15 mouse cellular contexts compared by ENCODE assay signal in genomic region chr6:59068187-59068586, GRCm38 (mm10). TPM values are rescaled to one million over a fixed set of nuclear protein-coding genes. Genes with fewer than 3 reads are reported as not detected.
DNase-seq lines count a peak whose midpoint lies in the region; ATAC-seq and TF ChIP-seq lines count a peak whose summit lies in the region.
"Had no signal": no experiment of that assay in that cellular context is flagged by ENCODE, and none has a peak within 500 bp of the region (broad histone marks: within the 10 kb centered on the region; RNA-seq: fewer than 3 reads in every experiment).

No protein-coding gene starts in this region.

- H3K9me3 ChIP-seq in embryonic facial prominence, embryonic 14.5 days (ENCODE audit: control insufficient read depth, low read length), result no peaks in the 10 kb centered on the region
- H3K9me3 ChIP-seq in embryonic facial prominence, embryonic 10.5 days, result no peaks in the 10 kb centered on the region; the same call in 1 of the 2 replicates
- H3K9me3 ChIP-seq in heart, postnatal 0 days (replicated peaks; ENCODE audit: control insufficient read depth, low read length), result no peaks in the 10 kb centered on the region
- no peaks in the 10 kb centered on the region for H3K9me3 ChIP-seq in forebrain, embryonic 10.5 days
- H3K9me3 ChIP-seq: hindbrain, embryonic 12.5 days; kidney, embryonic 15.5 days; limb, embryonic 12.5 days had no signal

- no peak for TF ChIP-seq EP300 in heart, postnatal 0 days (IDR thresholded peaks at IDR 0.05; ENCODE audit: low read depth)

- no peaks in the 10 kb centered on the region for H3K27me3 ChIP-seq in embryonic facial prominence, embryonic 14.5 days (replicated peaks; ENCODE audit: control insufficient read depth, insufficient read depth, low read length)
- H3K27me3 ChIP-seq in embryonic facial prominence, embryonic 10.5 days (replicated peaks; ENCODE audit: low read depth, poor library complexity, severe bottlenecking), result no peaks in the 10 kb centered on the region
- H3K27me3 ChIP-seq in heart, postnatal 0 days (ENCODE audit: control insufficient read depth, insufficient read depth, low read length), result no peaks in the 10 kb centered on the region
- H3K27me3 ChIP-seq in forebrain, embryonic 10.5 days (ENCODE audit: poor library complexity, severe bottlenecking), result no peaks in the 10 kb centered on the region
- H3K27me3 ChIP-seq: hindbrain, embryonic 12.5 days; kidney, embryonic 15.5 days; limb, embryonic 12.5 days had no signal

- H3K27ac ChIP-seq in embryonic facial prominence, embryonic 14.5 days (replicated peaks; ENCODE audit: low read depth, low read length), result no peak overlapping the region
- H3K27ac ChIP-seq in embryonic facial prominence, embryonic 10.5 days (replicated peaks), result no peak overlapping the region
- H3K27ac ChIP-seq in heart, postnatal 0 days (ENCODE audit: low read depth), result no peak overlapping the region
- no peak overlapping the region for H3K27ac ChIP-seq in forebrain, embryonic 10.5 days
- H3K27ac ChIP-seq: hindbrain, embryonic 12.5 days; kidney, embryonic 15.5 days; limb, embryonic 12.5 days had no signal

- no peak overlapping the region for H3K4me2 ChIP-seq in embryonic facial prominence, embryonic 14.5 days (ENCODE audit: low read depth, low read length)
- no peak overlapping the region for H3K4me2 ChIP-seq in heart, postnatal 0 days (ENCODE audit: low read depth, low read length)
- H3K4me2 ChIP-seq: hindbrain, embryonic 12.5 days; kidney, embryonic 15.5 days; limb, embryonic 12.5 days had no signal

- ATAC-seq in embryonic facial prominence, embryonic 14.5 days (ENCODE audit: low read depth), result no peak
- ATAC-seq in heart, postnatal 0 days (ENCODE audit: insufficient read depth, low read depth), result peak; percentile 41; the same call in 1 of the 2 replicates
- ATAC-seq: forebrain, postnatal 0 days had no signal

- no peak for TF ChIP-seq CTCF in heart, postnatal 0 days (IDR thresholded peaks at IDR 0.05; ENCODE audit: low read depth)

- no peaks in the 10 kb centered on the region for H3K36me3 ChIP-seq in embryonic facial prominence, embryonic 14.5 days (ENCODE audit: control insufficient read depth, insufficient read depth, low read length)
- H3K36me3 ChIP-seq in embryonic facial prominence, embryonic 10.5 days (replicated peaks), result no peaks in the 10 kb centered on the region
- H3K36me3 ChIP-seq in heart, postnatal 0 days (replicated peaks; ENCODE audit: control insufficient read depth, insufficient read depth, low read length), result no peaks in the 10 kb centered on the region
- H3K36me3 ChIP-seq in forebrain, embryonic 10.5 days (replicated peaks), result no peaks in the 10 kb centered on the region
- H3K36me3 ChIP-seq: hindbrain, embryonic 12.5 days; kidney, embryonic 15.5 days; limb, embryonic 12.5 days had no signal

- H3K4me3 ChIP-seq in embryonic facial prominence, embryonic 14.5 days (ENCODE audit: low read depth, low read length), result no peak overlapping the region
- H3K4me3 ChIP-seq in embryonic facial prominence, embryonic 10.5 days, result no peak overlapping the region
- no peak overlapping the region for H3K4me3 ChIP-seq in heart, postnatal 0 days (ENCODE audit: low read depth, low read length)
- H3K4me3 ChIP-seq in forebrain, embryonic 10.5 days, result no peak overlapping the region
- H3K4me3 ChIP-seq: hindbrain, embryonic 12.5 days; kidney, embryonic 15.5 days; limb, embryonic 12.5 days had no signal

- 63% methylated on average over 5 of the region's 5 CpGs for WGBS in embryonic facial prominence, embryonic 14.5 days
- 93% methylated on average over 5 of the region's 5 CpGs for WGBS in embryonic facial prominence, embryonic 10.5 days
- 79% methylated on average over 5 of the region's 5 CpGs for WGBS in heart, postnatal 0 days
- WGBS in forebrain, embryonic 10.5 days, result 93% methylated on average over 5 of the region's 5 CpGs

- H3K4me1 ChIP-seq in embryonic facial prominence, embryonic 14.5 days (ENCODE audit: control insufficient read depth, insufficient read depth, low read length), result no peaks in the 10 kb centered on the region
- H3K4me1 ChIP-seq in embryonic facial prominence, embryonic 10.5 days, result no peaks in the 10 kb centered on the region
- H3K4me1 ChIP-seq in heart, postnatal 0 days (ENCODE audit: control insufficient read depth, insufficient read depth), result no peaks in the 10 kb centered on the region
- H3K4me1 ChIP-seq in forebrain, embryonic 10.5 days, result no peaks in the 10 kb centered on the region
- H3K4me1 ChIP-seq: hindbrain, embryonic 12.5 days; kidney, embryonic 15.5 days; limb, embryonic 12.5 days had no signal

- peak; percentile 35 for DNase-seq in embryonic facial prominence, embryonic 14.5 days (ENCODE audit: low spot score)
- no peak for DNase-seq in embryonic facial prominence, embryonic 10.5 days (ENCODE audit: low spot score)
- DNase-seq in lung, adult 18-20 months, result peak; percentile 28 to 53
- no peak for DNase-seq in lung, postnatal 4 days
- peak; percentile 49 for DNase-seq in heart, postnatal 0 days (ENCODE audit: low spot score)
- peak; percentile 61 for DNase-seq in lung, postnatal 36 days
- DNase-seq in forebrain, embryonic 10.5 days (ENCODE audit: extremely low spot score, low spot score), result no peak
- no peak for DNase-seq in thymus, postnatal 10 days (ENCODE audit: low spot score in 2 of 2)
- DNase-seq: cerebellum, adult 9-10 months; forebrain, postnatal 0 days; thymus, adult 18-20 months had no signal

- H3K9ac ChIP-seq in embryonic facial prominence, embryonic 14.5 days (ENCODE audit: low read depth, low read length), result no peak overlapping the region
- H3K9ac ChIP-seq in heart, postnatal 0 days (replicated peaks; ENCODE audit: low read depth, low read length), result no peak overlapping the region
- H3K9ac ChIP-seq: forebrain, postnatal 0 days; hindbrain, embryonic 12.5 days; kidney, embryonic 15.5 days; limb, embryonic 12.5 days had no signal

RNA-seq across cellular contexts. Expression of gene Fam13a, which starts 43.8 kb away (rescaled TPM):
- 8.2 and 10.1 TPM in 2 replicates for polyA plus RNA-seq in embryonic facial prominence, embryonic 14.5 days (2014; fragmentation: Nextera tagmentation; extraction: Ambion mirVana)
- polyA plus RNA-seq in embryonic facial prominence, embryonic 10.5 days (2016; fragmentation: Nextera tagmentation; extraction: Ambion mirVana), result 3.4 and 3.8 TPM in 2 replicates
- 3.3 and 12.4 TPM in 2 replicates for total RNA-seq in heart, postnatal 0 days (2014; rRNA removed; ENCODE audit: low replicate concordance)
- polyA plus RNA-seq in heart, postnatal 0 days (2015; fragmentation: Nextera tagmentation; extraction: Ambion mirVana), result 9.5 and 10.7 TPM in 2 replicates
- polyA plus RNA-seq in forebrain, embryonic 10.5 days (2016; fragmentation: Nextera tagmentation; extraction: Ambion mirVana), result 2.0 and 2.9 TPM in 2 replicates
- total RNA-seq: monocyte, adult 5-6 weeks had no signal

Comparison
In these comparisons a context has a peak if more than half of its experiments do, and no peak if none do; other contexts are left out.
1. DNase-seq: peak in embryonic facial prominence, embryonic 14.5 days (single experiment), lung, adult 18-20 months (2 of 2), heart, postnatal 0 days (single experiment) and lung, postnatal 36 days (single experiment); none in embryonic facial prominence, embryonic 10.5 days (single experiment), lung, postnatal 4 days (0 of 2), forebrain, embryonic 10.5 days (single experiment) and thymus, postnatal 10 days (0 of 2).